Mouse (Mus musculus): ENCODE measurements around the gene Fam171a2.

The Fam171a2 gene

GRCm38 (mm10) chr11:102447497-102447896 lies at the start of gene Fam171a2:
Gene Fam171a2, minus strand, starts transcription at chr11:102447682.
- DNase-seq (ENCODE audit: low read depth, low spot score) = peak; percentile 81

GRCm38 (mm10) chr11:102496732-102497131 lies 49.2 kb upstream of the Fam171a2 start:
- DNase-seq (ENCODE audit: low read depth, low spot score) = no peak

GRCm38 (mm10) chr11:102496206-102496605 lies 48.7 kb upstream of the Fam171a2 start:
- no peak for DNase-seq (ENCODE audit: low read depth, low spot score)

GRCm38 (mm10) chr11:102495742-102496141 lies 48.3 kb upstream of the Fam171a2 start:
- no peak for DNase-seq (ENCODE audit: low read depth, low spot score)

GRCm38 (mm10) chr11:102495114-102495513 lies 47.6 kb upstream of the Fam171a2 start:
- no peak for DNase-seq (ENCODE audit: low read depth, low spot score)

GRCm38 (mm10) chr11:102494063-102494650 lies 46.7 kb upstream of the Fam171a2 start:
- no peak for DNase-seq (ENCODE audit: low read depth, low spot score)

GRCm38 (mm10) chr11:102493241-102493640 lies 45.8 kb upstream of the Fam171a2 start:
- peak; percentile 35 for DNase-seq (ENCODE audit: low read depth, low spot score)

GRCm38 (mm10) chr11:102487901-102488300 lies 40.4 kb upstream of the Fam171a2 start:
- DNase-seq (ENCODE audit: low read depth, low spot score) = no peak

GRCm38 (mm10) chr11:102486733-102487386 lies 39.4 kb upstream of the Fam171a2 start:
- DNase-seq (ENCODE audit: low read depth, low spot score) = peak; percentile 93

- DNase-seq (ENCODE audit: low read depth, low spot score) = peak; percentile 42
Observed at GRCm38 (mm10) chr11:102481779-102482178, 34.3 kb upstream of the Fam171a2 start.

GRCm38 (mm10) chr11:102480897-102481296 lies 33.4 kb upstream of the Fam171a2 start:
- peak; percentile 43 for DNase-seq (ENCODE audit: low read depth, low spot score)

GRCm38 (mm10) chr11:102480111-102480510 lies 32.6 kb upstream of the Fam171a2 start:
- DNase-seq (ENCODE audit: low read depth, low spot score) = no peak

- no peak for DNase-seq (ENCODE audit: low read depth, low spot score)
Observed at GRCm38 (mm10) chr11:102479581-102479980, 32.1 kb upstream of the Fam171a2 start.

- no peak for DNase-seq (ENCODE audit: low read depth, low spot score)
Observed at GRCm38 (mm10) chr11:102478671-102479070, 31.2 kb upstream of the Fam171a2 start.

- no peak for DNase-seq (ENCODE audit: low read depth, low spot score)
Observed at GRCm38 (mm10) chr11:102475027-102475426, 27.5 kb upstream of the Fam171a2 start.

- no peak for DNase-seq (ENCODE audit: low read depth, low spot score)
Observed at GRCm38 (mm10) chr11:102469648-102470357, 22.3 kb upstream of the Fam171a2 start, which contains the start of gene Itga2b. Gene Itga2b, minus strand, starts transcription at chr11:102470122.

GRCm38 (mm10) chr11:102467041-102467631 lies 19.7 kb upstream of the Fam171a2 start:
- peak; percentile 96 for DNase-seq (ENCODE audit: low read depth, low spot score)

GRCm38 (mm10) chr11:102465713-102466436 lies 18.4 kb upstream of the Fam171a2 start:
- DNase-seq (ENCODE audit: low read depth, low spot score) = peak; percentile 93

- DNase-seq (ENCODE audit: low read depth, low spot score) = no peak
Observed at GRCm38 (mm10) chr11:102464901-102465300, 17.4 kb upstream of the Fam171a2 start.

- DNase-seq (ENCODE audit: low read depth, low spot score) = no peak
Observed at GRCm38 (mm10) chr11:102461764-102462163, 14.3 kb upstream of the Fam171a2 start.

GRCm38 (mm10) chr11:102460541-102460940 lies 13.1 kb upstream of the Fam171a2 start:
- no peak for DNase-seq (ENCODE audit: low read depth, low spot score)

All from brain, adult 2 months (tissue).